Mouse (Mus musculus) heart, embryonic 16.5 days (tissue): ENCODE measurements around the gene Arhgef19. TPM values are rescaled to one million over a fixed set of nuclear protein-coding genes. Genes with fewer than 3 reads are reported as not detected.
A peak's percentile ranks its signal among the peaks of the same experiment; 100 is the strongest.

Source experiments
- ATAC-seq: fragments of 200-750 bp; cut with Nextera tagmentation; replicated peaks from 2 replicates; pipeline ENCODE4 v1.8.0; 2017; ENCODE audit warnings: moderate number of reproducible peaks; ENCODE audit not compliant: insufficient read depth, low FRiP score; ENCODE audit errors: extremely low read depth
- H3K27ac ChIP-seq: fragments of 300-500 bp; sonication (generic); 2 replicates; pipeline ENCODE4 v1.5.1; 2014; ENCODE audit warnings: mild to moderate bottlenecking, low read length, control low read depth, moderate library complexity
- H3K27me3 ChIP-seq: fragments of 300-500 bp; sonication (generic); 2 replicates; pipeline ENCODE4 v1.6.1; 2014; ENCODE audit warnings: low read length, mixed read lengths; ENCODE audit not compliant: control insufficient read depth, insufficient read depth
- H3K36me3 ChIP-seq: fragments of 300-500 bp; sonication (generic); 2 replicates; pipeline ENCODE4 v1.6.1; 2014; ENCODE audit not compliant: control insufficient read depth, insufficient read depth
- H3K4me1 ChIP-seq: fragments of 300-500 bp; sonication (generic); 2 replicates; pipeline ENCODE4 v1.6.1; 2014; ENCODE audit warnings: low read length, mixed read lengths; ENCODE audit not compliant: control insufficient read depth, insufficient read depth
- H3K4me2 ChIP-seq: fragments of 300-500 bp; sonication (generic); 2 replicates; pipeline ENCODE4 v1.6.1; 2014; ENCODE audit warnings: low read depth, mild to moderate bottlenecking, control low read depth, low read length
- H3K4me3 ChIP-seq: fragments of 300-500 bp; sonication (generic); 2 replicates; pipeline ENCODE4 v1.5.1; 2014; ENCODE audit warnings: mild to moderate bottlenecking, control low read depth, low read length
- H3K9ac ChIP-seq: fragments of 300-500 bp; sonication (generic); 2 replicates; pipeline ENCODE4 v1.6.1; 2014; ENCODE audit warnings: low read length, control low read depth
- H3K9me3 ChIP-seq: fragments of 300-500 bp; sonication (generic); replicated peaks from 2 replicates; pipeline ENCODE4 v1.6.1; 2016; ENCODE audit warnings: low read length; ENCODE audit not compliant: control insufficient read depth
- WGBS: fragments of 180-500 bp; shearing (Covaris S2); extraction: QIAGEN DNeasy Blood & Tissue Kit; methylation state at CpG from one replicate; pipeline ENCODE4 v1.1.7; 2014; 5-methylcytosine and 5-hydroxymethylcytosine counted together
- polyA plus RNA-seq: library from polyadenylated mRNA; unstranded; fragments of >200 nt; fragmentation: Nextera tagmentation; extraction: Ambion mirVana; gene quantifications from 2 replicates; pipeline ENCODE4 v1.2.1, GENCODE M21; 2015

The Arhgef19 gene
- polyA plus RNA-seq, 1 experiment from 2014 or later, result 2.3 TPM

DNA sequence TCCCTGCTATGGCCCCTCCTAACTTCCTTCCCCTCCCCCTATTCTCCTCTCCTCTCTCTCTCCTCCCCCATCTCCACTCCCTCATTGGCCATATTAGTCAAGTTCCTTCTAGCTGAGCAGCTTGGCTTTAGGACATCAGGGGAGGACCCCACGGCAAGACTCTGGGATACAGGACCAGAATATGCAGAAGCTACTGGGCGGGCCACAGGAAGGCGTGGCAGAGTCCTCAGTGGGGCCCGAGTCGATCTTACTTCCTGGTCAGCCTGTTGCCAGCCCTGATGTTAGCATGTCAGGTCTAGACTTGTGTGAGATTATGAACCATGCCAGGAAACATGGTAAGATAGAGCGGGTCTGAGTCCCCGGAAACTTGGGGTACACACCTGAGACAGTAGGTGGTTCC, 10.6 kb upstream of the Arhgef19 start:
- Histone ChIP-seq H3K9ac (no peak overlapping the region), H3K27ac (no peak overlapping the region), H3K9me3 (no peaks in the 10 kb centered on the region), H3K27me3 (peaks cover 9% of the 10 kb centered on the region), H3K4me1 (peaks cover 7% of the 10 kb centered on the region; the same call in 1 of the 2 replicates), H3K36me3 (no peaks in the 10 kb centered on the region), H3K4me3 (no peak overlapping the region), H3K4me2 (no peak overlapping the region)
- no peak for ATAC-seq
- WGBS, result 83% methylated on average over 7 of the region's 7 CpGs

DNA sequence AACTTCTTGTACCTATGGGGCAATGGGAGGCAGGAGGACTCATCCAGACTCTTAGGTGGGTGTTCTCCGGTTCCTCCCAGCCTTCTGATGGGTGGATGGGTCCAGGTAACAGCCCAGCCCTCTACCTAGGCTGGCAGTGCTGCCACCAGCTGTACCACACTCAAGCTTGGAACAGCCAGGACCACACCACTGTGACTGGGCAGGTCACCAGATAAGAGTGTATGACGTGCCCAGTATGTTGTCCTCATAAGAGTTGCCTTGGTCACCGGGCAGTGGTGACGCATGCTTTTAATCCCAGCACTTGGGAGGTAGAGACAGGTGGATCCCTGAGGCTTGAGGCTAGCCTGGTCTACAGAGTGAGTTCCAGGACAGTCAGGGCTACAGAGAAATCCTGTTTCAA, 6.1 kb upstream of the Arhgef19 start:
- Histone ChIP-seq H3K9ac (no peak overlapping the region), H3K27ac (no peak overlapping the region), H3K4me3 (no peak overlapping the region), H3K36me3 (no peaks in the 10 kb centered on the region), H3K27me3 (peaks cover 17% of the 10 kb centered on the region), H3K9me3 (no peaks in the 10 kb centered on the region), H3K4me2 (no peak overlapping the region), H3K4me1 (peaks cover 7% of the 10 kb centered on the region; the same call in 1 of the 2 replicates)
- 77% methylated on average over 4 of the region's 4 CpGs for WGBS
- ATAC-seq, result no peak

DNA sequence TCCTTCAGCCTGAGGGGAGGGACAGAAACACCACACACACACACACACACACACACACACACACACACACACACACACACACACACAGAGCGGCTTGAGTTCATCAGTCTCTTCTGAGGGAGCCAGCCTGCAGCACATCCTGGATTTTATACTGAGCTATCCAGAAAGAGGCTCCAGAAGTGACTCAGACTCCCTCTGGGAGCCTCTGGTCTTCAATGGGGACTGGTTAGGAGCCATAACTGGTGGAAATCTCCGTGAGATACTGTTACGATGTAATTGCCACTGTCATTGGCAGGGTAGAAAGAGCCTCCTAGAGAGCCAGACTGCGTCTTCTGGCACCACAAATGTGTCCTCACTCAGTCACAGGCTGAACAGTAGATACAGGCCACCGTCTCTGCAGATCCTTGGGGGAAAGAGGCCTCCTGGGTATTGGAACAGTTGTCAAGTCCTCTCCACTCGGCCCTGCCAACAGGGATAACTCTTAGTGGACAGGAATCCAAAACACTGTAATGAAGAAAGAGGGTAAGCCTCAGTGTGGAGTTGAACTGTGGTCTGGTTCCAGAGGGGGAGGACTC, 3.7 kb upstream of the Arhgef19 start:
- H3K4me3 ChIP-seq, result no peak overlapping the region
- no peak overlapping the region for H3K4me2 ChIP-seq
- ATAC-seq, result no peak
- peaks cover 33% of the 10 kb centered on the region for H3K27me3 ChIP-seq
- peaks cover 18% of the 10 kb centered on the region for H3K4me1 ChIP-seq
- no peak overlapping the region for H3K9ac ChIP-seq
- H3K36me3 ChIP-seq, result no peaks in the 10 kb centered on the region
- 48% methylated on average over 6 of the region's 6 CpGs for WGBS
- no peak overlapping the region for H3K27ac ChIP-seq
- H3K9me3 ChIP-seq, result no peaks in the 10 kb centered on the region

DNA sequence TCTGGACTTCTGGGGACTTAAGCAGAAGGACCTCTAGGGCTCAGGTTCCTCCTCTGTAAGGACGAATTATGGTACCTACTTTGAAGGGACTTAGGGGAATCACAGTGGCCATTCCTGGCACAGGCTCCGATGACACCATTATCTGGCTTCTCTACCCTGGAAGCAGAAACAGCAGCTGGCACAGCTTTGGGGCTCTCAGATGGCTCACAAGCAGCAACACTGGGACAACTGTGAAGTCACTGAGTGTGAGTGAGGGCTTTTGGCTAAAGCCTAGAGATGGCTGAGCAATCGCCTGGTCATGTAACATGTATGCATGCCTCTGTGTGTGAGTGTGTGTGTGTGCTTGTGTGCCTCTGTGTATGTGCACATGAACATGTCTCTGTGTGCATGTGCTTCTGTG, 2.4 kb upstream of the Arhgef19 start:
- no peak overlapping the region for H3K4me2 ChIP-seq
- no peaks in the 10 kb centered on the region for H3K36me3 ChIP-seq
- H3K9me3 ChIP-seq, result no peaks in the 10 kb centered on the region
- 63% methylated on average over 3 of the region's 3 CpGs for WGBS
- H3K9ac ChIP-seq, result no peak overlapping the region
- no peak overlapping the region for H3K4me3 ChIP-seq
- H3K27me3 ChIP-seq, result peaks cover 43% of the 10 kb centered on the region
- ATAC-seq, result no peak
- H3K4me1 ChIP-seq, result peaks cover 23% of the 10 kb centered on the region
- H3K27ac ChIP-seq, result no peak overlapping the region

DNA sequence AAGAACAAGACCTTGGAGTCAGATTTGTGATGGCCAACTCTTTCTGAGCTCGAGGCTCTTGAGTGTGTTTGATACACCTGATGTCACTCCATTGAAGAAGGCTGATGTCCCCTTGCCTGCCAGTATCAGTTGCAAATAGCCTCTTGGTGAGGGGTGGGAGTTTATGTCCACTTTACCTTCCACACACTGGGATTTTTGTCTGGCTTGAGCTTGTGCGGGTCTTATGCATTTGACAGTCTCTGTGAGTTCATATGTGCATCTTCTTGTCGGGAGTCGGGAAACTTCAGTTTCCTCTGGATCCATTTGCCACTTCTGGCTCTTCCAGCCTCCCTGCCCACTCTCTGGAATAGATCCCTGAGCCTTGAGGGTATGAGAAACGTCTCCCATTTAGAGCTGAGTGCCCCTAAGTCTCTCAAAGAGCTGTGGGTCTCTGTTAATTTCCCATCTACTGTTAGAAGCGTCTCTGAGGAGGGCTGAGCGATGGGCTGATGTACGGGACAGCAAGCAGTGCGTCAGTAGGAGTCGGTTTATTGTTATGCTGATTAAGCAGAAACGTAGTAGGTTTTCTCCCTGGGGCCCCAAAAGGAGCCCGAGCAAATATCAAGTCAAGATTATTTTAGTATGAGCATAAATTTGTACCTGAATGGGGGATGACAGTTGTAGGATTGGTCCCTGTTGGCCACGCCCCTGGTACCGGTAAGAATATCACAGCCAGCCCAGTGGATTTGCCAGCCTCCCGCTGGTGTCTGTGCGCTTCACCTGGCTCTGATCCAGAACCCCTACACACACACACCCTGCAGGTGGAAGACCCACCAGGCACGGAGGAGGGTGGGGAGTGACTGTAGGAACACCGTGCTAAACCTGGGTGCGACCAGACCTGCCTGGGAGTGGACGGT, 559 bp upstream of the Arhgef19 start:
- peaks cover 55% of the 10 kb centered on the region for H3K27me3 ChIP-seq

DNA sequence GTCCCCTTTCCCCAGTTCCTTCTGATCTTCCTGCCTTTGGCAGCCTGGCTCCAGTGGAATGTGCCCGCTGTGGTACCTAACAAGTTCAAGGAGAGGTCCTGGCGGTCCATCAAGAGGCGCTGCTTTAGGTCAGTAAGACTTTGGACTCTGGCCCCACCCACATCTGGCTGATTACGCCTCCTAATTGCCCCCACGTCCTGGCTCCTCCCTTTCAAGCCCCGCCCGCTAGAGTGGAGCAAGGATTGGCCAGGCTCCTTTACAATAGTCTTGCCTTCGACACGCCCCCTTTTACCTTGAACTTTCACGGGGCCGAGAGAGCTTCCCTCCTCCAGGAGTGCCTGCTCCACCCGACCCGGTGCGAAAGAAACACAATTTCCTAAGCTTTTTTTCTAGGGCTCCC, 1.3 kb downstream of the Arhgef19 start:
- no peak for ATAC-seq
- WGBS, result 4% methylated on average over 14 of the region's 14 CpGs
- H3K27ac ChIP-seq, result no peak overlapping the region
- H3K4me1 ChIP-seq, result peaks cover 32% of the 10 kb centered on the region
- H3K9ac ChIP-seq, result no peak overlapping the region
- H3K36me3 ChIP-seq, result no peaks in the 10 kb centered on the region
- H3K4me3 ChIP-seq, result 0 out of 2 replicates have a peak overlapping the region, but pooled peaks have one; percentile 1
- peaks cover 63% of the 10 kb centered on the region for H3K27me3 ChIP-seq
- no peaks in the 10 kb centered on the region for H3K9me3 ChIP-seq
- peak overlapping the region; percentile 83; the same call in 1 of the 2 replicates for H3K4me2 ChIP-seq

More for the DNA sequence above, 559 bp upstream of the Arhgef19 start:
- Histone ChIP-seq H3K9ac (peak overlapping the region; percentile 55), H3K4me2 (peak overlapping the region; percentile 83), H3K36me3 (no peaks in the 10 kb centered on the region), H3K27ac (no peak overlapping the region), H3K4me1 (peaks cover 25% of the 10 kb centered on the region), H3K9me3 (no peaks in the 10 kb centered on the region), H3K4me3 (peak overlapping the region; percentile 41)
- ATAC-seq, result no peak
- WGBS, result 7% methylated on average over 20 of the region's 20 CpGs

DNA sequence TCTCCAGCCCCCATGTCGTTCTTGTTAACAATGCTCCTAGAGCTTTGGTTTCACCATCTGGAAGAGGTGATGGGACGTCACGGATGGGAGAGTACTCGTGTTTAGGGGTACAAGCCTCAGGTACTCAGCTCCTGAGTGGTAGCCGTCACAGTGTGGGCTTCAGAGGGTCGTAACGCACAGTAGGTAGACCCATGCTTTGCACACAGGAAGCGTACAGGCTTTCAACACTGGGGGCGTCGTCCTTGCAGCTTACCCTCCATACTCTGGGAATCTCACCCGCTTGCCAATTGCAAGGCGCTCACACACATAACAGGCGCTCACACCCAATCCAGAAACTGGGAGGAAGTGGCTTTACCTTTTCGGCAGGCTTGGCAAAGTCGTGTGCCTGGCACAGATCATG, 2.6 kb downstream of the Arhgef19 start:
- no peak for ATAC-seq
- Histone ChIP-seq H3K36me3 (no peaks in the 10 kb centered on the region), H3K4me2 (no peak overlapping the region), H3K4me3 (no peak overlapping the region), H3K9ac (no peak overlapping the region), H3K27ac (no peak overlapping the region), H3K27me3 (peaks cover 74% of the 10 kb centered on the region), H3K4me1 (peaks cover 43% of the 10 kb centered on the region), H3K9me3 (no peaks in the 10 kb centered on the region)
- WGBS, result 29% methylated on average over 15 of the region's 15 CpGs

DNA sequence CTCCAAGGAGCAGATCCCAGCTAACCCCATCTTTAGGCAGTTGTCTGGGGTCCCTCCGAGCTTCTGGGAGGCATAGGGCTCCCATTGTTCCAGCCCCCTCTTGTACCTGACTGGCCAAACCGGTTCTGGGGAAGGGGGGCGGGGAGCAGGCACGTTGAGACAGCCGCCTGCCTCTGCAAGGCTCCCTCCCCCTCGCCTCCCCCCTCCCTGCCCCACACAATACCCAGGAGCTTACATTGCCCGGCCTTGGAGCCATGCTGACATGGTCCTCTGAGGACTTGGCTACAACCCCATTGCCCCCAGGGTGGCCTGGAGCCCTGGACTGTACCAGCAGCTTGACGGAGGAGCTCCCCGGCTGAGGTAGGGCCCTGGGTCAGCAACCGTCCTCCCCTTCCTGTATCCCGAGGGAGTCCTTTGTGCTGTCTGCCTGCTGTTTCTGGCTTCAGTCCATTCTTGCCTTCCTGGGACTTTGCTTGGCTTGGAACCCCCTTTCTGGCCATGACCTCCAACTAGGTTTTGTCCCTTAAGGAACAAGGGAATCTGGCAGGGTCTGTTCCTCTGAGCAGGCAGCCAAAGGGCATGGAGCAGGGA, 3.4 kb downstream of the Arhgef19 start:
- ATAC-seq, result no peak

DNA sequence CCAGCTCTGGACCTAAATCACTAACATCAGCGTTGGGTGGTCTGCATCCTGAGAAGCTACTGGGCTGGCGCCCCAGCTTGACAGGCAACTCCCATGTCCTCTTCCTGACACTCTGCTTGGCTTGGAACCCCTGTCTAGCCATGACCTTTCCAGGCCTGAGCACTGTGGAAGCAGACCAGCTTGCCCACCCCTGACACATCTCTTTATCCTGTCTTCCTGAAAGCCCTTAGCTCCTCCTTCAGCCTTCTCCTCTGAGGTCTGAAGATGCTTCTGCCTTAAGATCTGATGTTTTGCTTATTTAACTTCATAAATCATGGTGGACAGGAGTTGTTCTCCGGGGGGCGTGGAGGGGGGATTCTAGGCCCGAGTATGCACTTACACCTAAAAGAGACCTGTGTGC, 4.3 kb downstream of the Arhgef19 start:
- Histone ChIP-seq H3K9ac (no peak overlapping the region), H3K4me2 (no peak overlapping the region), H3K27ac (no peak overlapping the region), H3K36me3 (no peaks in the 10 kb centered on the region), H3K4me3 (no peak overlapping the region), H3K27me3 (peaks cover 79% of the 10 kb centered on the region), H3K9me3 (no peaks in the 10 kb centered on the region), H3K4me1 (peaks cover 55% of the 10 kb centered on the region)
- WGBS, result 59% methylated on average over 5 of the region's 5 CpGs
- no peak for ATAC-seq

More for the DNA sequence above, 3.4 kb downstream of the Arhgef19 start:
- no peak overlapping the region for H3K27ac ChIP-seq
- no peak overlapping the region for H3K9ac ChIP-seq
- H3K4me2 ChIP-seq, result no peak overlapping the region; the same call in 1 of the 2 replicates
- H3K27me3 ChIP-seq, result peaks cover 78% of the 10 kb centered on the region
- H3K4me3 ChIP-seq, result no peak overlapping the region
- H3K9me3 ChIP-seq, result no peaks in the 10 kb centered on the region
- H3K36me3 ChIP-seq, result no peaks in the 10 kb centered on the region
- H3K4me1 ChIP-seq, result peaks cover 51% of the 10 kb centered on the region
- 16% methylated on average over 10 of the region's 11 CpGs for WGBS
